Mouse (Mus musculus): ENCODE results near the gene Krt20. TPM values are rescaled to one million over a fixed set of nuclear protein-coding genes. Genes with fewer than 3 reads are reported as not detected.

Gene Krt20
- polyA plus RNA-seq, 1 experiment from 2014 or later: 0.09 TPM

Other genes starting within 250 kb of the Krt20 start
- 357 and 380 TPM in 2 replicates for gene Smarce1, start 207.1 kb downstream of the Krt20 start, polyA plus RNA-seq (2016; fragmentation: Nextera tagmentation; extraction: Ambion mirVana)
- gene Krt222, start 194.1 kb downstream of the Krt20 start, polyA plus RNA-seq (2016; fragmentation: Nextera tagmentation; extraction: Ambion mirVana): 0.87 and 1.1 TPM in 2 replicates
- gene Krt24, start 152.9 kb downstream of the Krt20 start, polyA plus RNA-seq (2016; fragmentation: Nextera tagmentation; extraction: Ambion mirVana): not detected in 2 replicates
- not detected in 2 replicates for gene Krt25, start 115.2 kb downstream of the Krt20 start, polyA plus RNA-seq (2016; fragmentation: Nextera tagmentation; extraction: Ambion mirVana)
- gene Krt26, start 100.2 kb downstream of the Krt20 start, polyA plus RNA-seq (2016; fragmentation: Nextera tagmentation; extraction: Ambion mirVana): 0.21 and 0.48 TPM in 2 replicates
- not detected in 2 replicates for gene Krt27, start 87.0 kb downstream of the Krt20 start, polyA plus RNA-seq (2016; fragmentation: Nextera tagmentation; extraction: Ambion mirVana)
- gene Krt28, start 63.2 kb downstream of the Krt20 start, polyA plus RNA-seq (2016; fragmentation: Nextera tagmentation; extraction: Ambion mirVana): 0.42 TPM in 1 of 2 replicates, not detected in the other
- gene Krt10, start 48.8 kb downstream of the Krt20 start, polyA plus RNA-seq (2016; fragmentation: Nextera tagmentation; extraction: Ambion mirVana): 35.9 and 37.2 TPM in 2 replicates
- not detected in 2 replicates for gene Krt12, start 15.9 kb downstream of the Krt20 start, polyA plus RNA-seq (2016; fragmentation: Nextera tagmentation; extraction: Ambion mirVana)
- not detected in 2 replicates for gene Krt23, start 55.0 kb upstream of the Krt20 start, polyA plus RNA-seq (2016; fragmentation: Nextera tagmentation; extraction: Ambion mirVana)
- not detected in 2 replicates for gene Krt39, start 83.2 kb upstream of the Krt20 start, polyA plus RNA-seq (2016; fragmentation: Nextera tagmentation; extraction: Ambion mirVana)
- gene Krt40, start 105.0 kb upstream of the Krt20 start, polyA plus RNA-seq (2016; fragmentation: Nextera tagmentation; extraction: Ambion mirVana): not detected in 2 replicates
- not detected in 2 replicates for gene Krtap3-3, start 112.7 kb upstream of the Krt20 start, polyA plus RNA-seq (2016; fragmentation: Nextera tagmentation; extraction: Ambion mirVana)
- gene Krtap3-2, start 118.7 kb upstream of the Krt20 start, polyA plus RNA-seq (2016; fragmentation: Nextera tagmentation; extraction: Ambion mirVana): not detected in 2 replicates
- gene Gm11939, start 121.3 kb upstream of the Krt20 start, polyA plus RNA-seq (2016; fragmentation: Nextera tagmentation; extraction: Ambion mirVana): not detected in 2 replicates
- gene Krtap3-1, start 128.5 kb upstream of the Krt20 start, polyA plus RNA-seq (2016; fragmentation: Nextera tagmentation; extraction: Ambion mirVana): not detected in 2 replicates
- not detected in 2 replicates for gene Krtap1-5, start 142.9 kb upstream of the Krt20 start, polyA plus RNA-seq (2016; fragmentation: Nextera tagmentation; extraction: Ambion mirVana)
- gene Krtap1-4, start 145.5 kb upstream of the Krt20 start, polyA plus RNA-seq (2016; fragmentation: Nextera tagmentation; extraction: Ambion mirVana): not detected in 2 replicates
- gene Krtap1-3, start 153.2 kb upstream of the Krt20 start, polyA plus RNA-seq (2016; fragmentation: Nextera tagmentation; extraction: Ambion mirVana): not detected in 2 replicates
- not detected in 2 replicates for gene Krtap9-3, start 160.0 kb upstream of the Krt20 start, polyA plus RNA-seq (2016; fragmentation: Nextera tagmentation; extraction: Ambion mirVana)
- not detected in 2 replicates for gene Gm11938, start 165.2 kb upstream of the Krt20 start, polyA plus RNA-seq (2016; fragmentation: Nextera tagmentation; extraction: Ambion mirVana)
- not detected in 2 replicates for gene Gm11937, start 172.0 kb upstream of the Krt20 start, polyA plus RNA-seq (2016; fragmentation: Nextera tagmentation; extraction: Ambion mirVana)
- gene Krtap2-4, start 176.7 kb upstream of the Krt20 start, polyA plus RNA-seq (2016; fragmentation: Nextera tagmentation; extraction: Ambion mirVana): not detected in 2 replicates
- gene Gm11562, start 182.3 kb upstream of the Krt20 start, polyA plus RNA-seq (2016; fragmentation: Nextera tagmentation; extraction: Ambion mirVana): not detected in 2 replicates
- gene Krtap4-1, start 190.1 kb upstream of the Krt20 start, polyA plus RNA-seq (2016; fragmentation: Nextera tagmentation; extraction: Ambion mirVana): not detected in 2 replicates
- gene Krtap4-2, start 196.9 kb upstream of the Krt20 start, polyA plus RNA-seq (2016; fragmentation: Nextera tagmentation; extraction: Ambion mirVana): not detected in 2 replicates
- not detected in 2 replicates for gene Krtap4-7, start 205.9 kb upstream of the Krt20 start, polyA plus RNA-seq (2016; fragmentation: Nextera tagmentation; extraction: Ambion mirVana)
- gene Gm11555, start 212.1 kb upstream of the Krt20 start, polyA plus RNA-seq (2016; fragmentation: Nextera tagmentation; extraction: Ambion mirVana): not detected in 2 replicates
- not detected in 2 replicates for gene Gm11563, start 220.8 kb upstream of the Krt20 start, polyA plus RNA-seq (2016; fragmentation: Nextera tagmentation; extraction: Ambion mirVana)
- gene Krtap4-6, start 227.8 kb upstream of the Krt20 start, polyA plus RNA-seq (2016; fragmentation: Nextera tagmentation; extraction: Ambion mirVana): not detected in 2 replicates